Mouse (Mus musculus): ENCODE measurements at regions not wholly inside any gene's neighbourhood (a gene's known extent, or its start where the extent isn't known, plus 50 kb on each side); places are given as distances from the start of the nearest gene placed in this dataset.

GRCm38 (mm10) chr13:26518425-26518824 is 251.5 kb downstream of the Hdgfl1 start:
- Histone ChIP-seq H3K4me3 (ENCODE audit: low read depth, low read length) (no peak overlapping the region), H3K9me3 (replicated peaks) (no peaks in the 10 kb centered on the region), H3K27me3 (ENCODE audit: insufficient read depth, low read length) (no peaks in the 10 kb centered on the region), H3K36me3 (replicated peaks) (no peaks in the 10 kb centered on the region), H3K4me1 (ENCODE audit: insufficient read depth, low read depth, low read length) (no peaks in the 10 kb centered on the region)
- DNase-seq (ENCODE audit: low spot score) (no peak), ATAC-seq (ENCODE audit: extremely low read depth, insufficient number of reproducible peaks, low FRiP score, poor library complexity, severe bottlenecking) (no peak)
- TF ChIP-seq GATA1 (IDR thresholded peaks at IDR 0.05; ENCODE audit: borderline replicate concordance, low read length) = no peak
- TF ChIP-seq GATA2 (IDR thresholded peaks at IDR 0.05; ENCODE audit: borderline replicate concordance, low read depth, low read length) = no peak
- TF ChIP-seq TAL1 (conservative IDR thresholded peaks at IDR 0.05; ENCODE audit: low read depth, low read length) = no peak
- no peak for TF ChIP-seq POLR2AphosphoS5 (IDR thresholded peaks at IDR 0.05; ENCODE audit: insufficient replicate concordance, low read depth, low read length)
- TF ChIP-seq CTCF (IDR thresholded peaks at IDR 0.05; ENCODE audit: low read depth, low read length) = no peak

- ATAC-seq (ENCODE audit: extremely low read depth, insufficient number of reproducible peaks, low FRiP score, poor library complexity, severe bottlenecking) (no peak), DNase-seq (ENCODE audit: low spot score) (no peak)
- no peaks in the 10 kb centered on the region for H3K4me1 ChIP-seq (ENCODE audit: insufficient read depth, low read depth, low read length)
- no peaks in the 10 kb centered on the region for H3K9me3 ChIP-seq (replicated peaks)
- H3K36me3 ChIP-seq (replicated peaks) = no peaks in the 10 kb centered on the region
- TF ChIP-seq CTCF (IDR thresholded peaks at IDR 0.05; ENCODE audit: low read depth, low read length) = no peak
- TF ChIP-seq GATA2 (IDR thresholded peaks at IDR 0.05; ENCODE audit: borderline replicate concordance, low read depth, low read length) = no peak
- no peak for TF ChIP-seq POLR2AphosphoS5 (IDR thresholded peaks at IDR 0.05; ENCODE audit: insufficient replicate concordance, low read depth, low read length)
- no peak for TF ChIP-seq TAL1 (conservative IDR thresholded peaks at IDR 0.05; ENCODE audit: low read depth, low read length)
- no peak for TF ChIP-seq GATA1 (IDR thresholded peaks at IDR 0.05; ENCODE audit: borderline replicate concordance, low read length)
- H3K27me3 ChIP-seq (ENCODE audit: insufficient read depth, low read length) = no peaks in the 10 kb centered on the region
- no peak overlapping the region for H3K4me3 ChIP-seq (ENCODE audit: low read depth, low read length)
These were observed 252.3 kb downstream of the Hdgfl1 start for GRCm38 (mm10) chr13:26517646-26518045.

GRCm38 (mm10) chr13:26510448-26510847 is 259.5 kb downstream of the Hdgfl1 start:
- DNase-seq (ENCODE audit: low spot score) = no peak
- TF ChIP-seq POLR2AphosphoS5 (IDR thresholded peaks at IDR 0.05; ENCODE audit: insufficient replicate concordance, low read depth, low read length) = no peak
- no peak for TF ChIP-seq GATA2 (IDR thresholded peaks at IDR 0.05; ENCODE audit: borderline replicate concordance, low read depth, low read length)
- TF ChIP-seq TAL1 (conservative IDR thresholded peaks at IDR 0.05; ENCODE audit: low read depth, low read length) = no peak
- TF ChIP-seq CTCF (IDR thresholded peaks at IDR 0.05; ENCODE audit: low read depth, low read length) = no peak
- TF ChIP-seq GATA1 (IDR thresholded peaks at IDR 0.05; ENCODE audit: borderline replicate concordance, low read length) = no peak
- no peaks in the 10 kb centered on the region for H3K4me1 ChIP-seq (ENCODE audit: insufficient read depth, low read depth, low read length)
- no peaks in the 10 kb centered on the region for H3K9me3 ChIP-seq (replicated peaks)
- no peak for ATAC-seq (ENCODE audit: extremely low read depth, insufficient number of reproducible peaks, low FRiP score, poor library complexity, severe bottlenecking)
- no peaks in the 10 kb centered on the region for H3K27me3 ChIP-seq (ENCODE audit: insufficient read depth, low read length)
- no peaks in the 10 kb centered on the region for H3K36me3 ChIP-seq (replicated peaks)
- no peak overlapping the region for H3K4me3 ChIP-seq (ENCODE audit: low read depth, low read length)

- Histone ChIP-seq H3K9me3 (replicated peaks) (no peaks in the 10 kb centered on the region), H3K4me1 (ENCODE audit: insufficient read depth, low read depth, low read length) (no peaks in the 10 kb centered on the region), H3K36me3 (replicated peaks) (no peaks in the 10 kb centered on the region), H3K27me3 (ENCODE audit: insufficient read depth, low read length) (no peaks in the 10 kb centered on the region), H3K4me3 (ENCODE audit: low read depth, low read length) (no peak overlapping the region)
- ATAC-seq (ENCODE audit: extremely low read depth, insufficient number of reproducible peaks, low FRiP score, poor library complexity, severe bottlenecking) (no peak), DNase-seq (ENCODE audit: low spot score) (no peak)
- TF ChIP-seq CTCF (IDR thresholded peaks at IDR 0.05; ENCODE audit: low read depth, low read length) (no peak), POLR2AphosphoS5 (IDR thresholded peaks at IDR 0.05; ENCODE audit: insufficient replicate concordance, low read depth, low read length) (no peak), GATA1 (IDR thresholded peaks at IDR 0.05; ENCODE audit: borderline replicate concordance, low read length) (no peak), TAL1 (conservative IDR thresholded peaks at IDR 0.05; ENCODE audit: low read depth, low read length) (no peak)
These were observed 260.1 kb downstream of the Hdgfl1 start for GRCm38 (mm10) chr13:26509841-26510240.

GRCm38 (mm10) chr13:26503744-26504143 is 266.2 kb downstream of the Hdgfl1 start:
- no peak for ATAC-seq (ENCODE audit: extremely low read depth, insufficient number of reproducible peaks, low FRiP score, poor library complexity, severe bottlenecking)
- Histone ChIP-seq H3K27me3 (ENCODE audit: insufficient read depth, low read length) (no peaks in the 10 kb centered on the region), H3K9me3 (replicated peaks) (no peaks in the 10 kb centered on the region), H3K4me1 (ENCODE audit: insufficient read depth, low read depth, low read length) (no peaks in the 10 kb centered on the region), H3K4me3 (ENCODE audit: low read depth, low read length) (no peak overlapping the region), H3K36me3 (replicated peaks) (no peaks in the 10 kb centered on the region)
- DNase-seq (ENCODE audit: low spot score) = no peak
- no peak for TF ChIP-seq POLR2AphosphoS5 (IDR thresholded peaks at IDR 0.05; ENCODE audit: insufficient replicate concordance, low read depth, low read length)
- TF ChIP-seq GATA1 (IDR thresholded peaks at IDR 0.05; ENCODE audit: borderline replicate concordance, low read length) = no peak
- TF ChIP-seq CTCF (IDR thresholded peaks at IDR 0.05; ENCODE audit: low read depth, low read length) = no peak
- no peak for TF ChIP-seq TAL1 (conservative IDR thresholded peaks at IDR 0.05; ENCODE audit: low read depth, low read length)
- TF ChIP-seq GATA2 (IDR thresholded peaks at IDR 0.05; ENCODE audit: borderline replicate concordance, low read depth, low read length) = no peak

GRCm38 (mm10) chr13:26497086-26497485 is 272.9 kb downstream of the Hdgfl1 start:
- H3K4me1 ChIP-seq (ENCODE audit: insufficient read depth, low read depth, low read length) = no peaks in the 10 kb centered on the region
- H3K36me3 ChIP-seq (replicated peaks) = no peaks in the 10 kb centered on the region
- no peak for ATAC-seq (ENCODE audit: extremely low read depth, insufficient number of reproducible peaks, low FRiP score, poor library complexity, severe bottlenecking)
- no peaks in the 10 kb centered on the region for H3K27me3 ChIP-seq (ENCODE audit: insufficient read depth, low read length)
- H3K4me3 ChIP-seq (ENCODE audit: low read depth, low read length) = no peak overlapping the region
- DNase-seq (ENCODE audit: low spot score) = no peak
- H3K9me3 ChIP-seq (replicated peaks) = no peaks in the 10 kb centered on the region
- TF ChIP-seq GATA1 (IDR thresholded peaks at IDR 0.05; ENCODE audit: borderline replicate concordance, low read length) = no peak
- no peak for TF ChIP-seq TAL1 (conservative IDR thresholded peaks at IDR 0.05; ENCODE audit: low read depth, low read length)
- no peak for TF ChIP-seq POLR2AphosphoS5 (IDR thresholded peaks at IDR 0.05; ENCODE audit: insufficient replicate concordance, low read depth, low read length)
- TF ChIP-seq CTCF (IDR thresholded peaks at IDR 0.05; ENCODE audit: low read depth, low read length) = no peak
- TF ChIP-seq GATA2 (IDR thresholded peaks at IDR 0.05; ENCODE audit: borderline replicate concordance, low read depth, low read length) = no peak

All from G1E (cell line).